Mouse (Mus musculus) layer of hippocampus, postnatal 25 days (tissue): ENCODE results near the gene Gm16513. TPM values are rescaled to one million over a fixed set of nuclear protein-coding genes. Genes with fewer than 3 reads are reported as not detected.
"Not testable (repeated sequence)": the region's sequence is repeated elsewhere in the genome, so short reads cannot be mapped to it uniquely, and the experiment has no call there.

Experiments
- DNase-seq, 2 experiments: peaks; one replicate each; pipeline ENCODE4 v3.0.0; 2022; ENCODE audit warnings: mixed read lengths in 2 of 2, low spot score in 1 of 2; ENCODE audit errors: extremely low spot score in 1 of 2
- total RNA-seq, 2 experiments: library from RNA; stranded (reverse); gene quantifications; 2 replicates each; pipeline ENCODE4 v1.2.3; 2021

The Gm16513 gene
- not detected for total RNA-seq

GRCm38 (mm10) chr5:95182324-95182723, at the start of gene Gm16513:
Gm16513 (plus strand) TSS chr5:95182624.
- not testable (repeated sequence) for DNase-seq

Other genes with a start within 250 kb of the Gm16513 start
- not detected for gene Gm6367, start 194.0 kb upstream of the Gm16513 start, total RNA-seq
- gene Gm7942, start 75.7 kb upstream of the Gm16513 start, total RNA-seq: not detected
- gene Gm10424, start 90.1 kb downstream of the Gm16513 start, total RNA-seq: not detected
- gene Gm3259, start 123.3 kb downstream of the Gm16513 start, total RNA-seq: not detected